Mouse (Mus musculus) small intestine, adult 2 months (tissue): ENCODE results near the gene Nlgn2.

Source experiments
- CTCF ChIP-seq: fragments of 200-500 bp; IDR thresholded peaks from 2 replicates; pipeline ENCODE4 v1.5.1; 2012; ENCODE audit warnings: low read depth, mild to moderate bottlenecking, control low read depth, inconsistent platforms, low read length, moderate library complexity, mixed read lengths; ENCODE audit not compliant: insufficient replicate concordance, insufficient read length; ENCODE audit errors: extremely low read depth
- POLR2A ChIP-seq: fragments of 200-500 bp; IDR thresholded peaks from 2 replicates; pipeline ENCODE4 v1.6.1; 2012; ENCODE audit warnings: low read depth, mild to moderate bottlenecking, control low read depth, inconsistent platforms, low read length, moderate library complexity

DNA sequence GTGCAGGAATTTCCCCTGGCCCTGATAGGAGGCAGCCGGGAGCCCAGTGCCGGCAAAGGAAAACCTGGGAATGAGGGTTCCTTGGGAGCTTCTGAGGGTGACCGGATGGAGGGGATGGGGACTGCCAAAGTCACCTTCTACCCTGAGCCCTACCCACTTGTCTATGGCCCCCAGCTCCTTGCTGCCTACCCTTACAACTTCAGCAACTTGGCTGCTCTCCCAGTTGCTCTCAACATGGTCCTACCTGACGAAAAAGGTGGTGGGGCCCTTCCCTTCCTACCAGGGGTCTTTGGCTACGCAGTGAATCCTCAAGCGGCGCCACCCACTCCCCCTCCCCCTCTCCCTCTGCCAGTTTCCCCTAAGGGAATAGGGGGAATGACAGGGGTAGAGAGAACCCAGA is 58.6 kb downstream of the Nlgn2 start:
- no peak for TF ChIP-seq POLR2A
- TF ChIP-seq CTCF: no peak
